Mouse (Mus musculus) adrenal gland, postnatal 25 days (tissue): ENCODE measurements around the gene Agbl5. TPM values are rescaled to one million over a fixed set of nuclear protein-coding genes. Genes with fewer than 3 reads are reported as not detected.

Source experiments
- DNase-seq: peaks from one replicate; pipeline ENCODE4 v3.0.0; 2021; ENCODE audit warnings: mixed read lengths
- total RNA-seq: library from RNA; stranded (reverse); gene quantifications from 2 replicates; pipeline ENCODE4 v1.2.3, GENCODE M21; 2021

The Agbl5 gene
- total RNA-seq, 1 experiment from 2014 or later: 17.3 TPM

DNA sequence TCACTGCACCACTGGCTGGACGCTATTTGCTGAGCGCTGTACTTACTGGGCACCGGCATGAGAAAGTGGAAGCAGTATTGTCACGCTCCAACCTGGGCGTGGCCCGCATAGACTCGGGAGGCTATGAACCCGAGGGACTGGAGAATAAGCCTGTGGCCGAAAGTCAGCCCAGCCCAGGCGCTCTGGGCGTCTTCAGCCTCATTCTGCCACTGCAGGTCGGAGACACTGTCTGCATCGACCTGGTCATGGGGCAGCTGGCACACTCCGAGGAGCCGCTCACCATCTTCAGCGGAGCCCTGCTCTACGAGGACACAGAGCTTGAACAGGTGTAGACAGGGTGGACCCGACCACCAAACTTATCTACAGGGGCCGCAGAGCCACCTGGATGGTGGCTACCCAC is 32.1 kb downstream of the Agbl5 start:
- no peak for DNase-seq

DNA sequence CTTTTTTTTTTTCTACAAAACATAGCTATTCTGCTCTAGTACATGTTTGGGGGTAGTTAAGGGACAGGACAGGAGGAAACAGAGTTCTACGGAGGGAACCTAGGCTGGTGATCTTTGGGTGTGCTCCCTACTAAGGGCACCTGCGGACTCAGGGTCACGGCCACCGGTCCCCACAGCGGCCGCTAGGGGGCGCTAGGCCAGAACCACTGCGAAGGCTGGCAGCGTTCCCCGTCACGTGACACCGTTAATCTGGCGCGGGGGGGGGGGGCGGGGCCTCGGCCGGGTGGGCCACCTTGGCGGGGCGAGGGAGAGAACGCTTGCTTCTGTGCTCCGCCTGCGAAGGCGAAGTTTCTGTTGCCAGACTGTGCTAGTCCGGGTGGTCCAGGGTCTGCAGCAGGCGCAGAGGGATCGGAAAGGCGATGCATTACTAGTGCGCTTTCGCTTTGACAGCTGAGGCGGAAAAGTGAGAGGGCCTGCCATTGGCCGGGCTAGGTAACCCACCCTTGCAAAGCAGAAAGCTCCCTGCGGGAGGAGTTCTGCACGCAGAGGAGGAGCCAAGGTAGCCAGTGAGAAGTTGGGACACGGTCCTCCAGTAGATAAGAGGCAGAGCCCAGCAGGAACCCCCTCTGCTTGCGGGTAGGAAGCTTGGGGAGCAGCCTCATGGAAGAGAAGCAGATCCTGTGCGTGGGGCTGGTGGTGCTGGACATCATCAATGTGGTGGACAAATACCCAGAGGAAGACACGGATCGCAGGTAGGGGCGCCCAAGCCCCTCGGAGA is 33.0 kb downstream of the Agbl5 start, which contains the start of gene Khk:
Khk (plus strand) TSS at position 176 of the 778 bp plus-strand sequence.
- DNase-seq: peak; percentile 94

- DNase-seq: no peak
Measured at GRCm38 (mm10) chr5:30922581-30923041, 34.1 kb downstream of the Agbl5 start.

GRCm38 (mm10) chr5:30923119-30923518 is 34.6 kb downstream of the Agbl5 start:
- DNase-seq: no peak

DNA sequence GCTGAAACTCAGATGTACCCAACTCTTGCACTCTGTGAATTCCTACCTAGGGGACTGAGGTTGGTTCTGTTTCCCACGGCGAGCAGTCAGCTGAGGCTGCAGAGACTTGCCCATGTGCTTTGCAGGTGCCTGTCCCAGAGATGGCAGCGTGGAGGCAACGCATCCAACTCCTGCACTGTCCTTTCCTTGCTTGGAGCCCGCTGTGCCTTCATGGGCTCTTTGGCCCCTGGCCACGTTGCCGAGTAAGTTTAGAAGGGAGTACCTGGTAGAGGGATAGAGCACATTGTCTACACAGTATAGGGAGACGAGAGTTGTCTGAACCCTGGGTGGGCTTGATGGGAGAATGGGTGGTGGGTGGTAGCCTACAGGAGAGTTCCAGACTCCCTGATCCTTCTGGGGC is 36.1 kb downstream of the Agbl5 start:
- DNase-seq: no peak

- DNase-seq: no peak
Measured at GRCm38 (mm10) chr5:30925217-30925616, 36.7 kb downstream of the Agbl5 start.

GRCm38 (mm10) chr5:30926073-30926472 is 37.6 kb downstream of the Agbl5 start:
- DNase-seq: no peak

- DNase-seq: no peak
Measured at GRCm38 (mm10) chr5:30927945-30928529, 39.5 kb downstream of the Agbl5 start.

GRCm38 (mm10) chr5:30930121-30930520 is 41.6 kb downstream of the Agbl5 start:
- DNase-seq: peak; percentile 73

- no peak for DNase-seq
Measured at GRCm38 (mm10) chr5:30930846-30931245, 42.4 kb downstream of the Agbl5 start.

DNA sequence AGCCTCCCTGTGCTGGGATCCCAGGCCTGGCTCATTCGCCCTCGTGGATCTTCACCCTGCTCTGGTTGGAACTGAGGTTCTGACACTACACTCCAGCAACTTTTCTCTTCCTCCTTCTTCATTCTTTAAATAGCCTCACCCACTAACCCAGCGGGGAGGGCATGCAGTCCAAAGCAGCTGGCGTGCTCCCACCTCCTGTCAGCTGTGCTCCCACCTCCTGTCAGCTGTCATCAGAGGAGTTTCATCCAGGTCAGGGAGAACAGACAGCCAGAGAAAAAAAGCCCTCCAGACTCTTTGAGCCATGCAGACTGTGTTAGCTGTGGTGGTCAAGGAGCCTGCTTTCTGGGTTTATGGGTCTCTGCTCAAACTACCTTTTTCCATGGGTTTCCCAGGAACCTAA is 42.9 kb downstream of the Agbl5 start:
- DNase-seq: no peak

DNA sequence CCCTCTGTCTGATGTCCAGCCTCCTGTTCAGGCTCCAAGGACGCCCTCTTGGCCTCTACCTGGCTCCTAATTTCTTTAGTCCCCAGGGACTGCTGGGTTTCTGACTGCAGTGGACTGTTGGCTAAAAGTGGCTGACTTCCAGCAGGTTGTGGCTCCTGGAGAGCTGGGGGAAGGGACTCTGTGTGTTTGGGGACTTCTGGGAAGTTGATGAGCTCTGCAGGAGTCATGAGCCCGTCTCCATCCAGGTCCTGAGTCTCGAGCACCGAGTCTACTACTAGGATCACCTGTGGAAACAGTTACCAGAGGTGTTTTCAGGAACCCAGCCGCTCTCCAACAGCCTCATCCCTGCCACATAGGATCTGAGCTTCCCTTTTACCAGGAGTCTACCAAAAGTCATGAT is 45.2 kb downstream of the Agbl5 start:
- no peak for DNase-seq

DNA sequence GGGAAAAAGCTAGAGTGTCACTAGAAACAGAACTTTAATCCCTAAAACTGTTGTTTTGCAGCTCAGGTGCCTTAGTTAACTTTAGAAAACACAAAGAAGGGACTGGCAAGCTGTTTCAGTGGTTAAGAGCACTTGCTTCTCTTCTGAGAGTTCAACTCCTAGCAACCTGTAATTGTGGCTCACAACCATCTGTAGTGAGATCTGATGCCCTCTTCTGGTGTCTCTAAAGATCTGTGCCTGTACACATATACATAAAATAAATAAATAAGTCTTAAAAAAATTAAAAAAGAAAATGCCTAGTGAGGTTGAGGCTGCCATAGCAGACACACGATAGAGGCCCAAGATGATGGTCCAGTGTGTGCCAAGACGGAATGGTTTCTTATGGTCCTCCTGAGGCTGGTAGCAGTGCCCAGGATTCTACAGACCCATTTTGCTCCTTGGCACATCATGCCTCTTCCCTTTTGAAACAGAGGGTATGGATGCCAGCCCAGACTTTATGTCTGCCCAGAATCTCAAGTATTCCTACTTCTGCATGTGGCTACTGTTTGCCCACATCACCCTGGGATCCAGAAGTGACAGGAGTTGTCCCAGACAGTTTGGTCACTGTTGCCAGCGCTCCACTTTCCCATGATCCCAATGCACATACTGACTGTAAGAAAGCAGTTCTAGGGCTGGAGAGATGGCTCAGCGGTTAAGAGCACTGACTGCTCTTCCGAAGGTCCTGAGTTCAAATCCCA is 46.4 kb downstream of the Agbl5 start:
- no peak for DNase-seq

- DNase-seq: no peak
Measured at GRCm38 (mm10) chr5:30943004-30943403, 54.5 kb downstream of the Agbl5 start.

DNA sequence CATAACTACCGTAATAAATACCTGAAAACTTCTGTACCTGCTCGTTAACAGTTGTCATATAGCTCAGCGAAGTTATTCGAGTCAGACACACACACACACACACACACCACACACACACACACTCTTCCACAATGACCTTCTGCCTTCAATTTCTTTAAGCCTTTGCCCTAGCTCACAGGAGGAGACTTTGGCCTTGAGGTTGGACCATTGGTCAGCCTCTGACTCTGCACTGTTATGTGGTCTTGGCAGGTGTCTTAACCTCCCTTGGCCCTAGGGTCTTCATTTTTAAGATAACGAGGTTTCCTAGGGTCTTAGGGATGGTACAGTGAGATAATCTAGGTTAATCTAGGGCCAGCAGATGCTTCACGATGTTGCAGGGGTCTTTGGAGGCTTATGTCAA is 55.9 kb downstream of the Agbl5 start:
- no peak for DNase-seq

DNA sequence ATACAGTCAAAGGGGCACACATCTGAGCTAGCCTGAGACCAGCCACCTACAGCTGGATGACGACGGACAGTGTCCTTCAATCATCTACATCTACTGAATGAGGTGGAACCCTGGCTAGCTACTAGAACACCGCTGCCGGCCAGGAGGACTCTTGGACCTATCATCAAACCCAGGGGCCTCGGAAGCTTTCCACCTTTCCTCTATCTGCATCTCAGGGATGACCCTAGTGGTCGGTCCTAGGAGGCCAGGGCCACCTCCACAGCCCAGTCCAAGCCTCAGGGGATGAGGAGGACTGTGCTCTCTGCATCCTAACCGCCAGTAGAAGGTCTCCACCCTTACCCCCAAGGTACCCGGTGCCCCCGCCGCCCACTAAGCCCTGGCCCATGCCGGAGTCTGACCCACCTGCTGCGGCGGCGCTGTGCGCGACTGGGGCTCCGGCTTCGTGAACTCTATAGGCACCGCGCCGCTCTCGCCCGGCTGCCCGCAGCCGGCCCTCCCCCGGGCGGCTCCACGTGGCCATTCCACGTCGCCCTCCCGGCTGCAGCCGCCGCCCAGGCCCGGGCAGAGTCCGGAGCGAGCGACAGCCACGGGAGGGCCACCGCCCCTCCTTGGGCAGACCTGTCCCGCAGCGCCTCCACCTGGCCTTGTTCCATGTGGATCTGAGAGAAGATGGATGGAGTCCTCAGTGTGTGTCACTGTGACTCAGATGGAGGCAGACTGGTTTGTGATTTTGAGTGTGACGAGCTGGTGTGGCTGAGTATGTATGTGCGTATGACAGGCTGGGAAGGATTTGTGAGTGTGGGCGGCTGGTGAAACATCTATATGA is 56.7 kb downstream of the Agbl5 start, which contains the start of gene Cgref1:
Cgref1 (minus strand) TSS at position 636 of the 826 bp plus-strand sequence.
- DNase-seq: peak; percentile 77

- no peak for DNase-seq
Measured at GRCm38 (mm10) chr5:30948620-30949019, 60.1 kb downstream of the Agbl5 start.

DNA sequence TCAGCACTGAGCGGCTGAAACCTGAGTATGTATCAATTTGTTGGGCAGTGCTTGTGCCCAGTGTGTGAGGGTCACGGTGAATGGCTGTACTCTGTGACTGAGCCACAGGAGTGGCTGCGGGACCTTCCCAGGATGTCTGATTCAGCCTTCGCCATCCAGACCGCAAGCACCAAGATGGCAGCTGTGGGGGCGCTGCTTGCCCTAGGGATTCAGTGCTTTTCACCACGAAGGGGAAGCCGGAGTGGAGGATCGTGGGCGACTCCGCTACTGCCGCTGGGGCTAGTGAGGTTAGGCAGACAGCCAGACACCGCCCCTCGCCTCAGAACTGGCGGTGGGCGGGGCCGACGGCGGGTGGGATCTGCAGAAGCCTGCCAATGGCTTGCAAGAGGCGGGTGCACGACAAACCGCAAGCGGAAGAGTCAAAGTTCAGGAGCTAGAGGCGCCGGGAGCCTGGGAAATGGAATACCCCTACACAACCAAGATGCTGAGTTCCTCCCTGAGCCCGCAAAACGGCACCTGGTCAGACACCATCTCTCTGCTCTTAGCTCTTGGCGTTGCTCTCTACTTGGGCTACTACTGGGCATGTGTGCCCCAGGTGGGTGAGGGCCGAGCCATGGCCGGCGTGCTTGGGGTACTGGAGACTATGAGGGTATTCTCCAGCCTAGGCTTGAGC is 61.3 kb downstream of the Agbl5 start:
- DNase-seq: peak; percentile 94

- DNase-seq: no peak
Measured at GRCm38 (mm10) chr5:30950451-30950850, 62.0 kb downstream of the Agbl5 start.

GRCm38 (mm10) chr5:30950922-30951321 is 62.4 kb downstream of the Agbl5 start:
- no peak for DNase-seq

GRCm38 (mm10) chr5:30951706-30952105 is 63.2 kb downstream of the Agbl5 start:
- no peak for DNase-seq

DNA sequence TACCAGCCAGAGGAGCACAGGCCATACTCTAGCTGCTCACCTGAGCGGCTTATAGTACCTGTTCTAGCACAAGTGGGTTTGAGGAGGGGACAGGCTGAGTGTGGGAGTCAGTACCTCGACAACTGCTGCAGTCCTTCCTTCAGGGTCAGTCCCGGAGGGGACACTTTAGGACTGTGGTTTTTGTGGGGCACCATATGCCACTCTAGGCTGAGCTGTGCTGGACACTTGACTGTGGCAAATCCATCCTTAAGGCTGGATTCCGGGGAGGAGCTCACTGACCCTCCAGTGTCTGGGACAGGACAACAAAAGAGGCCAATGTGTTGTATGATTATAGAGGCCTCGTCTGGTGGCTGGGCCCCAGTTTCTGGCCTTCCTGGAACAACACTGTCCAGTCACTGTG is 64.1 kb downstream of the Agbl5 start:
- no peak for DNase-seq
